Mouse (Mus musculus) hindbrain, embryonic 10.5 days (tissue): ENCODE measurements at regions not wholly inside any gene's neighbourhood (a gene's known extent, or its start where the extent isn't known, plus 50 kb on each side); places are given as distances from the start of the nearest gene placed in this dataset.
"Not testable (repeated sequence)": the region's sequence is repeated elsewhere in the genome, so short reads cannot be mapped to it uniquely, and the experiment has no call there.

Experiments
- DNase-seq: peaks from one replicate; pipeline ENCODE4 v3.0.0-alpha.2; 2017; ENCODE audit warnings: low spot score
- H3K27ac ChIP-seq: fragments of 300-500 bp; sonication (generic); 2 replicates; pipeline ENCODE4 v1.5.1; 2016; ENCODE audit warnings: mild to moderate bottlenecking, moderate library complexity
- H3K27me3 ChIP-seq: fragments of 300-500 bp; sonication (generic); 2 replicates; pipeline ENCODE4 v1.6.1; 2016; ENCODE audit warnings: mild to moderate bottlenecking; ENCODE audit not compliant: poor library complexity, insufficient read depth, severe bottlenecking
- H3K36me3 ChIP-seq: fragments of 300-500 bp; sonication (generic); 2 replicates; pipeline ENCODE4 v1.6.1; 2016; ENCODE audit warnings: mild to moderate bottlenecking, moderate library complexity
- H3K4me1 ChIP-seq: fragments of 300-500 bp; sonication (generic); replicated peaks from 2 replicates; pipeline ENCODE4 v1.6.1; 2016; ENCODE audit warnings: mild to moderate bottlenecking
- H3K4me3 ChIP-seq: fragments of 300-500 bp; sonication (generic); 2 replicates; pipeline ENCODE4 v1.5.1; 2016; ENCODE audit warnings: mild to moderate bottlenecking, moderate library complexity
- H3K9me3 ChIP-seq: fragments of 300-500 bp; sonication (generic); 2 replicates; pipeline ENCODE4 v1.6.1; 2016; ENCODE audit warnings: mild to moderate bottlenecking, moderate library complexity
- WGBS: fragments of 180-500 bp; shearing (Covaris S2); methylation state at CpG from one replicate; pipeline ENCODE4 v1.1.7; 2016; 5-methylcytosine and 5-hydroxymethylcytosine counted together

DNA sequence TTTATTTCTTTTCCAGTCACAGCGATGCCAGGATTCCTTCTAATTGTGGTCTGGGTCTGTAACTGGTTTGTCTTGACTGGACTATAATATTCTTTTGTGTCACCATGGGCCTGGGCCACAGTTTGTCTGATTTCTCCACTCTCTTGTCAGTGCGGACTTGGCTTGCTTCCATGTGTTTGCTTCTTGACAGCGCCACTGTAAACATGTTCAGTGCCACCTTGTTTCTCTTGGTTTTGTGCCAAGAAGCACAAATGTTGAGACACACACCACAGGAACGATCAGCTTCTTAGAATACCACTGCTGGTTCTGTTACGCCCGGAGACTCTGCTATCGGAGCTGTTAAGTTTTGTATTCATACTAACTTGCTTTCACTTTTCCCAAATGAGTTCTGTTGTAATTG lies 180.9 kb upstream of the Tmem45b start:
- Histone ChIP-seq H3K4me3 (no peak overlapping the region), H3K36me3 (no peaks in the 10 kb centered on the region), H3K4me1 (peaks cover 9% of the 10 kb centered on the region; the same call in 1 of the 2 replicates), H3K9me3 (no peaks in the 10 kb centered on the region), H3K27ac (no peak overlapping the region), H3K27me3 (no peaks in the 10 kb centered on the region)
- WGBS, result 91% methylated on average over 7 of the region's 7 CpGs
- DNase-seq, result no peak

DNA sequence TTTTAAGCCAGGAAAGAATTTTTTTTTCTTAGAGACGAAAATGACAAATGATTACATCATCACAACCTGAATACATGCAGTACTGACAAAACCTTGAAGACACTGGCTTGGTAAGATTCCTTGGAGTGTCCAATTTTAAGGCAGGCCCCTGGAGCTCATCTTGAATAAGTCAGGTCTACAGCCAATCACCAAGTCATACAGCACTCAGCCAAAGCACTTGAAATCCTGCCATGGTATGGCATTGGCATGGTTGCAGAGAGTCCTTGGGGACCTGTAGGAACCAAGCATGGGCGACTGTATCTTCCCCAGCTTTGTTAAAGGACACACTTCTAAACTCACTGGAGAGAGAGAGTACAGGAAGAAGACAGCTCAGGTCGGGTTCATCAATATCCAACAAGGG lies 179.8 kb upstream of the Tmem45b start:
- H3K36me3 ChIP-seq, result no peaks in the 10 kb centered on the region
- no peaks in the 10 kb centered on the region for H3K27me3 ChIP-seq
- peaks cover 9% of the 10 kb centered on the region; the same call in 1 of the 2 replicates for H3K4me1 ChIP-seq
- DNase-seq, result no peak
- no peaks in the 10 kb centered on the region for H3K9me3 ChIP-seq
- H3K4me3 ChIP-seq, result no peak overlapping the region
- H3K27ac ChIP-seq, result no peak overlapping the region
- WGBS, result 80% methylated on average over 3 of the region's 3 CpGs

DNA sequence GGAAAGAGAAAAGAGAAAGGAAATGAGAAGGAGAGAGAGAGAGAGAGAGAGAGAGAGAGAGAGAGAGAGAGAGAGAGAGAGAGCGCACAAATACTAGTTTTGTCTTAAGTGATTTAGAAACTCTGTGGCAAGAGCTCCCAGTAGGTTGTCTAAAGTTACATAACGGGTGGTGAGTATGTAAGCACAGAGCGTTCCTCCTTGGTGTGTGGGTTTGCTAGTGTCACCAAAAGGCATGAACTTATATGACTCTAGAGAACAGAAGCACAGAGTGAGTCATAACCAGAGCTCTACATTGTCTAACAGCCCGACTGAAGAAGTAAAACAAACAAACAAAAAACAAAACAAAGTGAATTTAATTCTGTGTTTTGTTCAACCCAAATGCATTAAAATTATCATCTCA lies 177.9 kb upstream of the Tmem45b start:
- no peak for DNase-seq
- H3K9me3 ChIP-seq, result peaks cover 2% of the 10 kb centered on the region; the same call in 1 of the 2 replicates
- peaks cover 9% of the 10 kb centered on the region; the same call in 1 of the 2 replicates for H3K4me1 ChIP-seq
- no peaks in the 10 kb centered on the region for H3K36me3 ChIP-seq
- no peak overlapping the region for H3K4me3 ChIP-seq
- no peak overlapping the region for H3K27ac ChIP-seq
- 86% methylated on average over 4 of the region's 4 CpGs for WGBS
- H3K27me3 ChIP-seq, result no peaks in the 10 kb centered on the region

DNA sequence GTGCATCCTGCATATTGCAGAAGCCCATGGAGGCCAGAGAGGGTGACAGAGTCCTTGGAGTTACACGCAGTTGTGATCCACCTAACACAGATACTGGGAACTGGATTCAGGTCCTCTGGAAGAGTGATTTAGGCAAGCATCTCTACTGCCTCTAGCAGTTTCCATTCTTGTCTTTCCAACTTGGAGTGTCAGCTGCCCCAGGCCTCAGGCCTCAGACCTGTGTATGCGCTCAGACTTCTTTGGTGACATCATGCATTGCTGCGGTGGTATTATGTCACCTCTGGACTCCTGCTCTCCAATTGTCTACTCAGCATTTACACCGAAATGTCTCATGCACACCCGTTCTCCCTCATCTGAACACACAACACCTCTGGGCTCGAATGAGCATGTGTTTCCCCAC lies 164.0 kb upstream of the Tmem45b start:
- H3K4me3 ChIP-seq, result no peak overlapping the region
- no peaks in the 10 kb centered on the region for H3K27me3 ChIP-seq
- H3K4me1 ChIP-seq, result no peaks in the 10 kb centered on the region
- 85% methylated on average over 6 of the region's 6 CpGs for WGBS
- DNase-seq, result no peak
- no peaks in the 10 kb centered on the region for H3K36me3 ChIP-seq
- H3K27ac ChIP-seq, result no peak overlapping the region
- no peaks in the 10 kb centered on the region for H3K9me3 ChIP-seq

DNA sequence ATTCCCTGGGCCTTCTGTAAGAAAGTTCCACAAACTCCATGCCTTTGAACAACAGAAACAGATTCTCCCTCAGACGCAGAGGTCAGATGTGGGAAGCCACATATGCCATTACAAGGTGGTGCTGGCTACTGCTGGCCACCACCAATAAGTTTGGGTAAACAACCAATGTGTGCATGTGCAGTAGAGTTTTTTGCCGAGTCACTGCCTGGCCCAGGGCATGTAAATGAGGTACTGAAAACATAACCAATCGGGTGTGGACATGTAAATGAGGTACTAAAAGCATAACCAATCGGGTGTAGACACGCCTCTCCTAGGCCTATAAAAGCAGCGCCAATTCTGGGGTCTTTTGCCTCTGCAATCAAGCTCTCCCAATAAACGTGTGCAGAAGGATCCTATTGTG lies 157.3 kb upstream of the Tmem45b start:
- DNase-seq, H3K36me3 ChIP-seq, H3K27ac ChIP-seq, H3K27me3 ChIP-seq, H3K9me3 ChIP-seq, H3K4me3 ChIP-seq, H3K4me1 ChIP-seq: not testable (repeated sequence)
- 92% methylated on average over 7 of the region's 7 CpGs for WGBS

DNA sequence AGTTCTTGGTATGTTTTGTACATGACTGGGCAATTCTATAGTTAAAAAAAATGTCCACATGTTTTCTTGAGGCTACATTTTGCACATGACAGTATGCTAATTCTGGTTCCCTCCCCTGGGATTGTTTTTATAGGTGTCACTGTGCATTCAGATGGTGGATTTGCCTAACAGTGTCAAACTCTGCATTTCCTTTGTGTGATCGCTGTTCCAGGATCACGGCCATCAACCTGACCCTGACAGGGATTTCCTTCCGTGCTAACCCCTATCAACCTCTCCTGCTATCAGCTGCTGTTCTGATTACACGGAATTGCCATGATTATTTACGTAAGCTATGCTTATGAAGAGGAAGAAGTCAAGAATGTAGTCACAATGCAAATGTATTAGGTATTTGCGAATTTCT lies 155.1 kb upstream of the Tmem45b start:
- no peaks in the 10 kb centered on the region for H3K27me3 ChIP-seq
- no peak overlapping the region for H3K27ac ChIP-seq
- 0 out of 2 replicates have a peak, but pooled peaks cover under 1% of the 10 kb centered on the region for H3K4me1 ChIP-seq
- no peaks in the 10 kb centered on the region for H3K9me3 ChIP-seq
- DNase-seq, result no peak
- WGBS, result 71% methylated on average over 6 of the region's 6 CpGs
- H3K36me3 ChIP-seq, result no peaks in the 10 kb centered on the region
- no peak overlapping the region for H3K4me3 ChIP-seq

DNA sequence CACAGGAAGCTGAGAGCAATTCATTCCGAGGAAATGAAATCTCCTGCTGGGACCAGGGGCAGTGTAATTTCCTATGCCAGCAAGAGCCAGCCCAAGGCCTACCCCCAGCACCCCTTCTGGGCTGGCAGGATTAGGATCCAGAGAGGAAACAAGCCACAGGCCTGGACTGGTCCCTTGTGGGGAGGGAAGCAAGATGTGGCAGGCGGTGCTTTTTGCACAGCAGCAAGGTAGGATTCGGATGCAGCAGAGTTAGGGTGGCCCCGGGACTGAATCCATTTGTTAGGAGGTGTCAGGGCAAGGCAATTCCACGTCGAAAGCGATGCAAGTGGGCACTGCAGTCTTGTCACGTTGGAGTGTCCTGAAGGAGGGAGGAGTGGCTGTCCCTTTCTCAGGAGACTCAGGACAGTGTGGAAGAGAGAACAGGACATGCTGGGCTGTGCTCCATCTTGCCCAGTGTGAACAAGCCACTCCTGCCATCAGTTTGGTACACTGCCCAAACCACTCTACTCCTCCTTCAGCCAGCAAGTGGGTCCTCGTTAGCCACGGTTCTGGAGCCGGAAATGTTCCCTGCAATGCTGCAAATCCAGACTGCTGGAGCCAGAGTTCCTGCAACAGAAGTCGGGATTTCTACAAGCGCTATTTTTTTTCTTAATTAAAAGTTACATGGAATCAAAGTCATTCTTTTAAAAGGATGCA lies 150.1 kb upstream of the Tmem45b start:
- Histone ChIP-seq H3K27me3 (no peaks in the 10 kb centered on the region), H3K36me3 (no peaks in the 10 kb centered on the region), H3K9me3 (no peaks in the 10 kb centered on the region), H3K27ac (no peak overlapping the region), H3K4me3 (no peak overlapping the region), H3K4me1 (peaks cover 8% of the 10 kb centered on the region; the same call in 1 of the 2 replicates)
- no peak for DNase-seq
- WGBS, result 75% methylated on average over 13 of the region's 13 CpGs

DNA sequence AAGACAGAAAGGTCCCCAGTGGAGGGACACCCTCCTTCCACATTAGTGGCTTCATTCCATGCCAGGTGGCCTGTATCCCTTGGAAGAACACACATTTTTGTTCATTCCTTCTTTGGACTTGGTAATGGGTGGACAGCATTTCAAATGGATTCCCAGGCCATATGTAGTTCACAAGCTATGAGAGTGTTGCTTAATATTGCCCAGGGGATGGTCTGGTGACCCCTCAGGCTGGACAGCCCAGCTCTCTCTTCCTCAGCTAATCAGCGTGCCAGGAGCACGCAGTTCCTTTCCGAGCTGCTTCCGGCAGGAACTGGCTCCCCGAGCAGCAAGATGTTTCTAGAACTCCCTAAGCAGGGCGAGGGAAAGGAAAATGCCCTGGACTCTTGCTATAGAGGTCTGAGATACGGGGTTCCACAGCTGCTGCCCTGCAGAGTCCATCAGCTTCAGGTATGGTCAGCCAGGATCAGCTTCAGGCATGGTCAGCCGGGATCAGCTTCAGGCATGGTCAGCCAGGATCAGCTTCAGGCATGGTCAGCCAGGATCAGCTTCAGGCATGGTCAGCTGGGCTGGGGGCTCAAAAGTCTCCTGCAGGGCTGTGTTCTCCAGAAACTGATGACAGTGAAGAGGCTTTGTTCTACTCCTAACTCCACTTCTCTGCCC lies 146.9 kb upstream of the Tmem45b start:
- Histone ChIP-seq H3K4me1 (peaks cover 8% of the 10 kb centered on the region; the same call in 1 of the 2 replicates), H3K36me3 (no peaks in the 10 kb centered on the region), H3K27ac (no peak overlapping the region), H3K9me3 (no peaks in the 10 kb centered on the region), H3K27me3 (no peaks in the 10 kb centered on the region), H3K4me3 (no peak overlapping the region)
- no peak for DNase-seq
- 78% methylated on average over 8 of the region's 8 CpGs for WGBS

DNA sequence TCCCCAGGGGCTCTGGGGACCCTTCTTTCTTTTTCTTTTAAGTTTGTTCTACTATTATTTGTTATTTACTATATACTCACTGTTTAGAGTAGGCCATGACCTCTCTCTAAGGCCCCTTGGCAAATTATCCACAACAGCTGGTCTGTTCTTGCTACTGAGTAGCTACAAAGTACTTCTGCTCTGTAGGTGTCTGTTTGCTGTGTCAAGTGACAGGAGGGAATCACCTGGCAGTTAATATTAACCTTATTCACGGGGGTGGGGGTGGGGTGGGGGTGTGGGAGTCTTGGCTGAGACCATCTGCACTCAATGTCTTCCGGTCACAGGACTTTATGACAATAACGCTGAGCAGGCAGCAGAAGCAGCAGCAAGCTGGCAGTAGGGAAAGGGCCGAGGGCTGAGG lies 146.4 kb upstream of the Tmem45b start:
- H3K36me3 ChIP-seq, result no peaks in the 10 kb centered on the region
- DNase-seq, result no peak
- no peak overlapping the region for H3K27ac ChIP-seq
- H3K9me3 ChIP-seq, result no peaks in the 10 kb centered on the region
- 71% methylated on average over 4 of the region's 4 CpGs for WGBS
- H3K4me3 ChIP-seq, result no peak overlapping the region
- no peaks in the 10 kb centered on the region for H3K27me3 ChIP-seq
- peaks cover 8% of the 10 kb centered on the region; the same call in 1 of the 2 replicates for H3K4me1 ChIP-seq

DNA sequence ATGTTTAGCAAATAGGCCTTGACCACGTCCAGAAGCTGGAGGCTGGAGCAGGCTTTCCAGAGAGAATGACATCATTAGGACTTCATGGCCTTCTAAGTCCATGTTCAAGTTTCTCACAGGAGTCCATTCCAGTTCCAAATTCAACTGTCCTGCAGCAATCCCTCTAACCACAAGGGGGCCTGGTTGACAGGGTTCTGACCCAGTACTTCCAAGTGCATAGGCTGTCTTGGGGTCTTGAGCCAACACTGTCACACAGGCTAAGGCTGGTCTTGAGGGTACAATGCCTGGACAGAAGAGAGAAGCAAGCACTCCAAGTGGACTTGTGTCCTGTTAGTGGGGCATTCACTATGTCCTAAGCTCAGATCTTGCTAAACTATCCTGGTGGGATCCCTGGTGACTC lies 145.9 kb upstream of the Tmem45b start:
- H3K27ac ChIP-seq, result no peak overlapping the region
- no peaks in the 10 kb centered on the region for H3K9me3 ChIP-seq
- H3K4me1 ChIP-seq, result peaks cover 8% of the 10 kb centered on the region; the same call in 1 of the 2 replicates
- no peaks in the 10 kb centered on the region for H3K27me3 ChIP-seq
- peak; percentile 40 for DNase-seq
- WGBS, result 76% methylated on average over 1 of the region's 1 CpGs
- no peak overlapping the region for H3K4me3 ChIP-seq
- no peaks in the 10 kb centered on the region for H3K36me3 ChIP-seq

DNA sequence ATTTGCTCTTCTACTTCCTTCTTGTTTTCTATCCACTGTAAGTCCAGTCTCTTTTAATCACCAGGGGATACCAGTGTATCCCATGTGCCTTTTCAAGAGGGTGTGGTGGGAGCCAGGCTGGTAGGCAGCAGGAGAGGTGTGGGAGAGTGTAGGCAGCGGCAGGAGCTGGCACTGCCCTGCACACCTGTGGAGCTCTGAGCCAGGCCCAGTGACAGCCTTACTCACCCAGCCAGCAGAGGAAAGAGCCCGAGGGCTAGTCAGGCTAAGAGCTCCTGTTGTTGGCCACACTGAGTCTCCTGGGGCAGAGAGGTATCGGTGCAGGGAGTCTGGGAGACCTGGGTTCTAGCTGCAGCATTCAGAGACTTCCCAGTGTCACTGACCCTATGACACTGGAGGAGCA lies 145.5 kb upstream of the Tmem45b start:
- DNase-seq, result no peak
- no peak overlapping the region for H3K4me3 ChIP-seq
- H3K27me3 ChIP-seq, result no peaks in the 10 kb centered on the region
- no peaks in the 10 kb centered on the region for H3K9me3 ChIP-seq
- 79% methylated on average over 3 of the region's 3 CpGs for WGBS
- H3K27ac ChIP-seq, result no peak overlapping the region
- H3K36me3 ChIP-seq, result no peaks in the 10 kb centered on the region
- peaks cover 8% of the 10 kb centered on the region; the same call in 1 of the 2 replicates for H3K4me1 ChIP-seq

DNA sequence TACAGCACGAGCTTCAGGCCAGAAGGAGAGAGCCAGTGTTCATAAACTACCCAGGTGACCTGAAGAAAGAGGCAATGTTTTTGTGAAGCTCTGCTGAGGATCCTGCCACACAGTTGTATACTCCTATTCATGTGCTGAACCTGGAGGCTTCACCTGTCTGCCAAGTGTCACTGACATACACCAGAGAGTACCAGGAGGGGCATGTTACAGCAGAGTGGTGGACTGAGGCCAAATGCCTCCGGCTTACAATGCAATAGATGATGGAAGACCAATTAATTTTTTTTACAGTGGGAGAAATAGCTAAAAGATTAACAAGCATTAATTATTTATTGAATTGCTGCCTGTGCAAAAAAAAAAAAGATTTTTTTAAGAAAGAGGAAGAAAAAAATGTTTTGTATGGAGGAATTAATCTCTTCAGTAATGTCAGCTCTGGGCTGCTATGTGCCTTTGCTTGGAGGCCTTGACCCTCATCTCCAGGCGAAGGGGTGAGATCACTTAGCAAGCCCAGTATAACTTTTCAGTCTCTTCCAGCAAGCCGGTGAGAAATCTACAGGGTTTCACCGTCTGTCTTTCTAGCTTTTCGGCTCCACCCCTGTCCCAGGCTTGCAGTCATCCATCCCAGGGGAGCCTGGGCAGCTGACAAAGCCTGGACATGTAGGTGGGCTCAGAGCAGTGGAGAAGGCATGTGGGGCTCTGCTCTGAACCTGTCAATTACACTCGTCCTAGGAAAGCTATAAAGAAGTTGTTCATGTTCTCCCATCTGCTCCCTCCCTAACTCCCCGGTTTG lies 144.0 kb upstream of the Tmem45b start:
- no peak overlapping the region for H3K4me3 ChIP-seq
- no peak overlapping the region for H3K27ac ChIP-seq
- DNase-seq, result no peak
- H3K27me3 ChIP-seq, result no peaks in the 10 kb centered on the region
- H3K36me3 ChIP-seq, result no peaks in the 10 kb centered on the region
- H3K9me3 ChIP-seq, result no peaks in the 10 kb centered on the region
- WGBS, result 75% methylated on average over 8 of the region's 8 CpGs
- peaks cover 4% of the 10 kb centered on the region; the same call in 1 of the 2 replicates for H3K4me1 ChIP-seq

DNA sequence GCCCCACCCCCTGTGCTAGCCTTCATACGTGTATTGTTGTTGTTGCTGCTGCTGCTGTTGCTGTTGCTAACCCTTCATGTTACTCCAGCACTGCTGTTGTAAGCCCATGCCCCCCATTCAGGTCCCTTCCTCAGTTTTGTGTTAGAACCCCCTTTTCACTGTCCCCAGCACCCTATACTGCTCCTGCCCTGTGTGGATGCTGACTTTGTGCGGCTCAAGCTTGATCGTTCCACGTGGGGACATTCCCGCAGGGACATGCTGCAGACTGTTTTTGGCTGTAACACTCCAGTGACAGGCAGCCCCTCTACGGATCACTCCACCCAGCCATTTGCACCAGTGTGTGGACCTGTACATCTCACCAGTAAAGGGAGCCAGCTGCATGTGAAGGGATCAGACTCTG lies 142.7 kb upstream of the Tmem45b start:
- 88% methylated on average over 6 of the region's 6 CpGs for WGBS
- H3K9me3 ChIP-seq, result no peaks in the 10 kb centered on the region
- no peak overlapping the region for H3K27ac ChIP-seq
- DNase-seq, result no peak
- H3K27me3 ChIP-seq, result no peaks in the 10 kb centered on the region
- no peaks in the 10 kb centered on the region for H3K36me3 ChIP-seq
- no peak overlapping the region for H3K4me3 ChIP-seq
- peaks cover 4% of the 10 kb centered on the region; the same call in 1 of the 2 replicates for H3K4me1 ChIP-seq
